Mouse (Mus musculus) forebrain, postnatal 0 days (tissue): ENCODE measurements around the gene Lipk. TPM values are rescaled to one million over a fixed set of nuclear protein-coding genes. Genes with fewer than 3 reads are reported as not detected.

ENCODE experiments used
- ATAC-seq: fragments of 200-750 bp; cut with Nextera tagmentation; 2 replicates; pipeline ENCODE4 v1.8.0; 2017; ENCODE audit warnings: mild to moderate bottlenecking, moderate library complexity
- DNase-seq: peaks from one replicate; pipeline ENCODE4 v3.0.0-alpha.2; 2015
- H3K27ac ChIP-seq: fragments of 300-500 bp; sonication (generic); 2 replicates; pipeline ENCODE4 v1.5.1; 2014; ENCODE audit warnings: low read depth, mild to moderate bottlenecking, antibody characterized with exemption, low read length, moderate library complexity, mixed read lengths
- H3K27me3 ChIP-seq: fragments of 300-500 bp; sonication (generic); 2 replicates; pipeline ENCODE4 v1.6.1; 2014; ENCODE audit warnings: mild to moderate bottlenecking, low read length, mixed read lengths; ENCODE audit not compliant: insufficient read depth
- H3K36me3 ChIP-seq: fragments of 300-500 bp; sonication (generic); 2 replicates; pipeline ENCODE4 v1.6.1; 2014; ENCODE audit warnings: mild to moderate bottlenecking, moderate library complexity; ENCODE audit not compliant: insufficient read depth
- H3K4me1 ChIP-seq: fragments of 300-500 bp; sonication (generic); 2 replicates; pipeline ENCODE4 v1.6.1; 2014; ENCODE audit warnings: antibody characterized with exemption; ENCODE audit not compliant: insufficient read depth
- H3K4me2 ChIP-seq: fragments of 300-500 bp; sonication (generic); 2 replicates; pipeline ENCODE4 v1.6.1; 2014; ENCODE audit warnings: low read depth, mild to moderate bottlenecking, moderate library complexity
- H3K4me3 ChIP-seq: fragments of 300-500 bp; sonication (generic); 2 replicates; pipeline ENCODE4 v1.5.1; 2014; ENCODE audit warnings: low read depth, low read length, mixed read lengths
- H3K9ac ChIP-seq: fragments of 300-500 bp; sonication (generic); 2 replicates; pipeline ENCODE4 v1.6.1; 2014; ENCODE audit warnings: mild to moderate bottlenecking
- H3K9me3 ChIP-seq: fragments of 300-500 bp; sonication (generic); 2 replicates; pipeline ENCODE4 v1.6.1; 2016; ENCODE audit warnings: low read length
- CTCF ChIP-seq: sonication (generic); IDR thresholded peaks from 2 replicates; pipeline ENCODE4 v1.5.1; 2016; ENCODE audit warnings: antibody characterized with exemption, control low read depth, low read depth
- WGBS: fragments of 180-500 bp; shearing (Covaris S2); extraction: QIAGEN DNeasy Blood & Tissue Kit; methylation state at CpG from one replicate; pipeline ENCODE4 v1.1.7; 2014; 5-methylcytosine and 5-hydroxymethylcytosine counted together
- polyA plus RNA-seq: library from polyadenylated mRNA; unstranded; fragments of >200 nt; fragmentation: Nextera tagmentation; extraction: Ambion mirVana; gene quantifications from 2 replicates; pipeline ENCODE4 v1.2.1, GENCODE M21; 2015
- total RNA-seq: library from RNA; depleted of rRNA; stranded (reverse); fragments of >200 nt; gene quantifications from 2 replicates; pipeline ENCODE4 v1.2.3, GENCODE M21; 2014; rRNA removed

The Lipk gene
- total RNA-seq (not detected in 2 replicates), polyA plus RNA-seq (not detected in 2 replicates)

GRCm38 (mm10) chr19:34008002-34008401 lies at the start of gene Lipk:
Lipk (plus strand) TSS chr19:34008290.
- Histone ChIP-seq H3K4me1 (no peaks in the 10 kb centered on the region), H3K27me3 (no peaks in the 10 kb centered on the region), H3K36me3 (no peaks in the 10 kb centered on the region), H3K4me2 (no peak within 1 kb of the TSS), H3K9ac (no peak within 1 kb of the TSS), H3K4me3 (no peak within 1 kb of the TSS), H3K27ac (no peak within 1 kb of the TSS), H3K9me3 (no peaks in the 10 kb centered on the region)
- no peak for TF ChIP-seq CTCF
- DNase-seq (no peak), ATAC-seq (no peak)
- WGBS = 88% methylated on average over 6 of the region's 6 CpGs

- no peak for DNase-seq
- Histone ChIP-seq H3K9me3 (no peaks in the 10 kb centered on the region), H3K27ac (no peak within 1 kb of the TSS), H3K27me3 (no peaks in the 10 kb centered on the region), H3K4me3 (no peak within 1 kb of the TSS), H3K9ac (no peak within 1 kb of the TSS), H3K4me1 (no peaks in the 10 kb centered on the region), H3K36me3 (no peaks in the 10 kb centered on the region), H3K4me2 (no peak within 1 kb of the TSS)
- ATAC-seq = no peak
- no peak for TF ChIP-seq CTCF
Measured at GRCm38 (mm10) chr19:33960887-33961286, 47.2 kb upstream of the Lipk start, which contains the start of gene Lipf. Lipf (plus strand) TSS chr19:33961187.

- peak; percentile 38; the same call in 1 of the 2 replicates for TF ChIP-seq CTCF
Measured at GRCm38 (mm10) chr19:33979007-33979406, 29.1 kb upstream of the Lipk start.

GRCm38 (mm10) chr19:33983043-33983442 lies 25.0 kb upstream of the Lipk start:
- H3K4me3 ChIP-seq = no peak overlapping the region
- H3K9me3 ChIP-seq = no peaks in the 10 kb centered on the region
- no peaks in the 10 kb centered on the region for H3K4me1 ChIP-seq
- 89% methylated on average over 3 of the region's 3 CpGs for WGBS
- no peaks in the 10 kb centered on the region for H3K27me3 ChIP-seq
- ATAC-seq (no peak), DNase-seq (no peak)
- TF ChIP-seq CTCF = no peak
- H3K36me3 ChIP-seq = no peaks in the 10 kb centered on the region
- H3K27ac ChIP-seq = no peak overlapping the region
- H3K9ac ChIP-seq = no peak overlapping the region
- H3K4me2 ChIP-seq = no peak overlapping the region

More at GRCm38 (mm10) chr19:33979007-33979406, 29.1 kb upstream of the Lipk start:
- WGBS = 49% methylated on average over 3 of the region's 3 CpGs
- ATAC-seq (no peak), DNase-seq (peak; percentile 3)
- H3K9ac ChIP-seq = no peak overlapping the region
- H3K4me2 ChIP-seq = no peak overlapping the region
- no peak overlapping the region for H3K4me3 ChIP-seq
- no peaks in the 10 kb centered on the region for H3K9me3 ChIP-seq
- H3K36me3 ChIP-seq = no peaks in the 10 kb centered on the region
- no peaks in the 10 kb centered on the region for H3K4me1 ChIP-seq
- H3K27me3 ChIP-seq = no peaks in the 10 kb centered on the region
- H3K27ac ChIP-seq = no peak overlapping the region

GRCm38 (mm10) chr19:34021440-34022172 lies 13.5 kb downstream of the Lipk start:
- Histone ChIP-seq H3K9ac (no peak overlapping the region), H3K4me1 (no peaks in the 10 kb centered on the region), H3K27me3 (no peaks in the 10 kb centered on the region), H3K9me3 (no peaks in the 10 kb centered on the region), H3K27ac (no peak overlapping the region), H3K4me2 (no peak overlapping the region), H3K4me3 (no peak overlapping the region), H3K36me3 (no peaks in the 10 kb centered on the region)
- ATAC-seq (no peak), DNase-seq (no peak)
- TF ChIP-seq CTCF = no peak
- WGBS = 92% methylated on average over 11 of the region's 11 CpGs

- peak; percentile 60 for TF ChIP-seq CTCF
- WGBS = 42% methylated on average over 3 of the region's 3 CpGs
- H3K36me3 ChIP-seq = no peaks in the 10 kb centered on the region
- H3K27ac ChIP-seq = no peak overlapping the region
- H3K4me2 ChIP-seq = no peak overlapping the region
- no peak for ATAC-seq
- H3K9ac ChIP-seq = no peak overlapping the region
- no peaks in the 10 kb centered on the region for H3K9me3 ChIP-seq
- peak; percentile 15 for DNase-seq
- no peaks in the 10 kb centered on the region for H3K4me1 ChIP-seq
- no peaks in the 10 kb centered on the region for H3K27me3 ChIP-seq
- H3K4me3 ChIP-seq = no peak overlapping the region
Measured at GRCm38 (mm10) chr19:34022759-34023158, 14.7 kb downstream of the Lipk start.

- DNase-seq = no peak
- ATAC-seq = no peak
- Histone ChIP-seq H3K4me3 (no peak overlapping the region), H3K9me3 (no peaks in the 10 kb centered on the region), H3K27ac (no peak overlapping the region), H3K4me2 (no peak overlapping the region), H3K9ac (no peak overlapping the region), H3K27me3 (no peaks in the 10 kb centered on the region), H3K4me1 (no peaks in the 10 kb centered on the region), H3K36me3 (no peaks in the 10 kb centered on the region)
- TF ChIP-seq CTCF = no peak
- 84% methylated on average over 1 of the region's 1 CpGs for WGBS
Measured at GRCm38 (mm10) chr19:34039731-34040130, 31.6 kb downstream of the Lipk start.
